Mouse (Mus musculus) G1E-ER4 (cell line): Measurements from ENCODE around the gene Mobp. TPM values are rescaled to one million over a fixed set of nuclear protein-coding genes. Genes with fewer than 3 reads are reported as not detected.

ENCODE experiments used
- GATA1 ChIP-seq: IDR thresholded peaks from one replicate; pipeline ENCODE4 v1.8.0; 2012; ENCODE audit warnings: low read length, inconsistent platforms
- polyA plus RNA-seq: library from polyadenylated mRNA; stranded (reverse); fragments of >175 nt; gene quantifications from 2 replicates; pipeline ENCODE4 v1.2.3, GENCODE M21; 2012

The Mobp gene
- polyA plus RNA-seq = not detected in 2 replicates

DNA sequence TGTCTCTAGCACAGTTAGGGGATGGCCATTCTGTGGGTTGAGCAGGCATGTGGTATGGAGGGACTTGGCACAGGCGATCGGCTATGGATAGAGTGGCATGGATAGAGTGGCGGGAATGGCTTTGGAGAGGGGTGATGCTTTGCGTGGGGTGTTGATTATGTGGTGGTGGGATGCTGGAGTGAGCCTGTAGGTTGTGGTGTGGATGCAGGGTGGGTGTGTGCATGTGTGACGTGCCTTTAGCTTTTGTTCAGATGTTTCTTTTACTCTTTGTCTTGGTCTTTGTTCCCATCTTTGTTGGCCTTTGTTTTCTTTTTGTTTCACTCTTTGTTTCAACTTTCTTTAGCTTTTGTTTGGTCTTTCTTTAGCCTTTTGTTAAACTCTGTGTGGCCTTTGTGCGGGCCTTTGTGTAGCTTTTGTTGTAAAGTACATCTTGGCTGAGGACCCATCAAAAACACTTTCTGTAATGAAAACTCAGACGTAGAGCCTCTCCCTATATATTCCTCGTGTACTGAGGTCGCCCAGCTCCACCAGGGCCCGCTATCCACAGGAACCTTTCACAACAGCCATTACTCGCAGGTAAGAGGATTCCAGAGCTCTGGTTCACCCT is at the start of gene Mobp:
Gene Mobp, plus strand, starts transcription at position 486 of the 607 bp plus-strand sequence.
- TF ChIP-seq GATA1 = no peak

GRCm38 (mm10) chr9:120101165-120101564 is 48.3 kb upstream of the Mobp start:
- TF ChIP-seq GATA1 = no peak

- no peak for TF ChIP-seq GATA1
Measured at GRCm38 (mm10) chr9:120110211-120111018, 39.1 kb upstream of the Mobp start, which contains the start of gene Slc25a38. Gene Slc25a38 (plus strand): TSS chr9:120110374.

- no peak for TF ChIP-seq GATA1
Measured at GRCm38 (mm10) chr9:120111156-120111945, 38.2 kb upstream of the Mobp start.

- peak; percentile 88 for TF ChIP-seq GATA1
Measured at GRCm38 (mm10) chr9:120112472-120112871, 37.0 kb upstream of the Mobp start.

- TF ChIP-seq GATA1 = no peak
Measured at GRCm38 (mm10) chr9:120113456-120113855, 36.1 kb upstream of the Mobp start.

DNA sequence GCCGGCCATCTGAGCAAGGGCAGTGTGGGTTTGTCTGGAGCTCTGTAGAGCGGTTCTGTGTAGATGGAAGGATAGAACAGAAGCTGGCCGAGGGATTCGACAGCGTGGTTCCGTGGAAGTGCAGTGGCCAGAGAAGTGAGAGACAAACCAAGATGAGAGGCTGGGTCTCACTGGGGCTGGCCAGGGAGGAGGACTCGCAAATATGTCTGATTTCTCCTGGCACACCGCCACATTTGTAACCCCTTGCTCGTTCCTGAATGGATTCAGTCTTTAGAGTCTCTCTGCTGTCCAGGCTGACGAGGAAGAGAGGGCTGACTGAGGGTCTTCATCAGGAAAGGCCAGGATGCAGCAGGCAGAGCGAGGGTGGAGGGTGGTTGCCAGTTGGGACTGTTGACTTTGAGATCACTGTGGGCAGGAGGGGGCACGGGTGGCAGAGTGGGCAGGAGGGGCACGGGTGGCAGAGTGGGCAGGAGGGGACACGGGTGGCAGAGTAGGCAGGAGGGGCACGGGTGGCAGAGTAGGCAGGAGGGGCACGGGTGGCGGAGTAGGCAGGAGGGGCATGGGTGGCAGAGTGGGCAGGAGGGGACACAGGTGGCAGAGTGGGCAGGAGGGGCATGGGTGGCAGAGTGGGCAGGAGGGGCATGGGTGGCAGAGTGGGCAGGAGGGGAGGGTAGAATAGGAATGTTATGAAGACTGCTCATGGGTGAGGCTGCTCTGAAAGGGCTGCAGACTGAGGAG is 35.3 kb upstream of the Mobp start:
- TF ChIP-seq GATA1 = no peak

- no peak for TF ChIP-seq GATA1
Measured at GRCm38 (mm10) chr9:120114789-120115151, 34.7 kb upstream of the Mobp start.

- TF ChIP-seq GATA1 = peak; percentile 92
Measured at GRCm38 (mm10) chr9:120115580-120115979, 33.9 kb upstream of the Mobp start.

GRCm38 (mm10) chr9:120116184-120116624 is 33.3 kb upstream of the Mobp start:
- TF ChIP-seq GATA1 = peak; percentile 68

DNA sequence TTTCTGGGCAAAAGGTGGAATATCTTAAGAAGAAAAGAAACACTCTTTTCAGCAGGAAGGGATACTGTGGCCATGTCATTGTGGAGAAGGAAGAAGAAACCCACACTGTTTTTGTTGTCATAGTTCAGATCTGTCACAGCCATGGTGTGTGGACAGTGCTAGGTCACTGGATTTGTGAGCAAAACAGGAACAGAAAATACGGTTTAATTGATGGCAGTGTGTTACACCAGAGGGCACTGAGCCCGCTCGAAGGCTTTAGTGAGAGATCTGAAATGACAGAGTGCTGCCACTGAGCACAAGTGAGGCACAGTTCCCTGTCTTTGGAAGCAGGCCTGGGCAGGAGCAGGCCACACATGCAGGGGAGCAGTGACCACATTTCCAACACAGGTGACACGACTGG is 31.3 kb upstream of the Mobp start:
- no peak for TF ChIP-seq GATA1

GRCm38 (mm10) chr9:120120503-120120902 is 29.0 kb upstream of the Mobp start:
- TF ChIP-seq GATA1 = no peak

DNA sequence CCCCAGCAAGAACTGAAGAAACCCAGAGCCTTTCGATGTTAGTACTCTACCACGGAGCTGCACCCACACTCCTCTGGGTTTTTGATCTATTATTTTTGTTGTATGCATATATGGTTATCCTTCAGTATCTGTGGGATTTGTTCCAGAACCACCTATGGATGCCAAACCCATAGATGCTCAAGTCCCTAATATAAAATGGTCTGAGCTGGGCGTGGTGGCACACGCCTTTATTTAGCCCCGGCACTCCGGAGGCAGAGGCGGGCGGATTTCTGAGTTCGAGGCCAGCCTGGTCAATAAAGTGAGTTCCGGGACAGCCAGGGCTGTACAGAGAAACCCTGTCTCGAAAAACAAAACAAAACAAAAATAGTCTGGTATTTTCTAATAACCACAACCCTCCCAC is 22.6 kb upstream of the Mobp start:
- TF ChIP-seq GATA1 = no peak

DNA sequence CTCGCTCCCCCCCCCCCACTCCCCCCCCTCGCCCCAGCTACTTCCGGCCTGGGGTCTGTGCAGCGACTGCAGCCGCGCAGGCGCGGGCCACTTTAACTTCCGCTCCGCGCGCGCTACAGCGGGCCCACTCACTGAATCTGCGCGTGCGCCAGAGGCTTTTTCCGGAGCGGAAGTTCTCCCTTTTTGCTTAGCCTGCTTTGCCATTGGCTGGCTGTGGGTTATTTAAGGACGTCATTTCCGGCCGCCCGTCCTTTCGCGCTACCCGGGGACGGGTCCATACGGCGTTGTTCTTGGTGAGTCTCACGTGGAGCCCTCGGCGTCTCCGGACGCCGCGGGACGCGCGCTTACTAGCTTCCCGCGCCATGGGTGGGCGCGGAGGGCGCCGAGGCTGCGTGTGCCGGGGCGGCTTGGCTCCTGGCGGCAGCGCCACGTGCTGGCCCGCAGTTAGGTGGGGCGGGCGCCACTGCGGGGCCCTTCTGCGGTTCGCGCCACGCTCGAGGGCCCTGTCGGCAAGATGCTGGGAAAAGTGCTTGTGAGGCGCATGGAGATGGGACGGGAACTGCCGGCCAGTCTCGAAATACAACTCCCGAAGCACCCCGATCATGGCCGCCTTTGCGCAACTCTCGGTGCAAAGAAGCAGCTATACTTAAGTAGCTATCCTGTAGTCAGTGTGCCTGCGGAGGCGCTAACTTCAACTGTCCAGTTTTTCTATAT is 21.8 kb upstream of the Mobp start, which contains the start of gene Rpsa:
Gene Rpsa, plus strand, starts transcription at position 152 of the 714 bp plus-strand sequence.
- TF ChIP-seq GATA1 = no peak

DNA sequence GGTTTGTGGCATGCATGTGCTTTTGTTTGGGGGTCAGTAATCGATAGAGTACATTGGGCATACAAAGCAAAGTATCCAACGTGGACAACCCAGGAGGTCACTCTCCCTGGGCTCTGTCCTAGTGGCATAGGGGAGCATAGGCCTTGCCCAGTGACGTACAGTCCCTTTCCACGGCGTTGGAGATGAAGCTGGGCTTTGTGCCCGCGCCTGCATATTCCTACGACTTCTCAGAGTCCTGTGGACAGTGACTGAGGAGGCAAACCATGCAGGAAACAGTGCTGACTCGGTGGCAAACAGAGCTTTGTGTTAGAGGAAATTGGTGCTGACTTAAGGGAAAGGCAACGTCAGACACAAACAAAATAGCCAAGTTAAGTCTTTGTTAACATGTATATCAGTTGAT is 20.2 kb upstream of the Mobp start:
- no peak for TF ChIP-seq GATA1
